Mouse (Mus musculus) lung, postnatal 0 days (tissue): ENCODE measurements around the gene Msl1.

Source experiments
- CTCF ChIP-seq: IDR thresholded peaks from 2 replicates; pipeline ENCODE4 v1.5.1; 2016; ENCODE audit warnings: antibody characterized with exemption, mild to moderate bottlenecking
- EP300 ChIP-seq: IDR thresholded peaks from 2 replicates; pipeline ENCODE4 v1.6.1; 2016; ENCODE audit warnings: antibody characterized with exemption, mild to moderate bottlenecking, control low read depth

GRCm38 (mm10) chr11:98835725-98836124 lies 40.4 kb downstream of the Msl1 start:
- TF ChIP-seq EP300 (no peak), CTCF (no peak)
